Mouse (Mus musculus): ENCODE results near the gene Gdpd3.
"Not testable (repeated sequence)": the region's sequence is repeated elsewhere in the genome, so short reads cannot be mapped to it uniquely, and the experiment has no call there.

Gene Gdpd3

DNA sequence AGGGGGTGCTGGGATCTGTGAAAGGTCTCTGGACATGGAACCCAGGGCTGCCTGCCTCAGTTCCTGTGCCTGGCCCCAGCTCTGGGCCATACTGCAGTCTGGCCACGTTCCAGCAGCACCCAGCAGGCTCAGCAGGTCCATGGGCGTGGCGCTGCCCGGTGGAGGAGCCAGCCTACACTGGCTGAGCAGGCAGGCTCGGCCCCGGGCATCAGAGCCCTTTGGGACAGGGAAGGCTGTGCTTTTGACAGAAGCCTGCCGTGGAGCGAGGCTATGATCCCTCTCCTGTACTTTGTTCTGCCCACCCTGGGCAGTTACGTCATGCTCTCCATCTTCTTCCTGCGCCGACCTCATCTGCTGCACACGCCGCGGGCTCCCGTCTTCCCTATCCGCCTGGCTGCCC is at the start of gene Gdpd3:
Gene Gdpd3, plus strand, starts transcription at position 134 of the 400 bp plus-strand sequence.
- peak; percentile 72 for DNase-seq (ENCODE audit: low spot score)

DNA sequence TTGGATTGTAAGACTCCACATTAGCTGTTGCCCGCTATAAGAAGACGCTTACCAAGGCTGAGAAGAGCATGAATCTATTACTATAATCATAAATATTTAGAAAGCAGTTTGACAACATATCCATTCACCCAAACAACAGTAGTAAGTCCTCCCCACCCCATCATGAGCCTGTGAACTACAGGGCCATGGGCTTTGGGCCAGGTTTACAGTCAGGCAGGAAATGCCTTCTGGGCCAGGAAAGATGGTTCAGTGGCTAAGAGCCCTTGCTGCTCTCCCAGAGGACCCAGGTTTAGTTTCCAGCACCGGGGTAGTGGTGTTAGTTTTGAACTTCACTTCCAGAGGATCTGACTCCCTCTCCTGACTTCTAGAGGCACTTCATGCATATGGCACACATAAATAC is 48.6 kb upstream of the Gdpd3 start:
- no peak for DNase-seq (ENCODE audit: low spot score)

GRCm38 (mm10) chr7:126718787-126719337 is 47.3 kb upstream of the Gdpd3 start:
- DNase-seq (ENCODE audit: low spot score): no peak

GRCm38 (mm10) chr7:126721635-126722034 is 44.5 kb upstream of the Gdpd3 start:
- DNase-seq (ENCODE audit: low spot score): no peak

GRCm38 (mm10) chr7:126725077-126725476 is 41.1 kb upstream of the Gdpd3 start:
- no peak for DNase-seq (ENCODE audit: low spot score)

DNA sequence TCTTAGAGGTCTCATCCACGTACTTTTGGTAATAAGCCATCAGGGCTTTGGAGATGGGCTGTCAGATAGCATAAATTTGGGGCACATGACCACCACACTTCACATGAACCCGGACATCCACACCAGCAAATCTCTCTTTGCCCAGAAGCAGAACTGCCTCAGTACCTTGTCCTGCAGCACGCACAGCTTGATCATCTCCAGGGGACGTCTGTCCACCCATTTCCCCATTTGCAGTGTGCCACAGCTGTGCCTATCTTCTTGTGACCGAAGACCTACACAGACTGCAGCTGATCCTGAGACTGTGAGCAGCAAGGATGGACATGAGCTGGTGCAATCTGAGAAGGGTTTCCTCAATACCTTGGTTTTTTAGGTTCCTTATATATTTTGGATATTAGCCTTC is 40.5 kb upstream of the Gdpd3 start:
- no peak for DNase-seq (ENCODE audit: low spot score)

GRCm38 (mm10) chr7:126730256-126730789 is 35.8 kb upstream of the Gdpd3 start:
- not testable (repeated sequence) for DNase-seq (ENCODE audit: low spot score)

DNA sequence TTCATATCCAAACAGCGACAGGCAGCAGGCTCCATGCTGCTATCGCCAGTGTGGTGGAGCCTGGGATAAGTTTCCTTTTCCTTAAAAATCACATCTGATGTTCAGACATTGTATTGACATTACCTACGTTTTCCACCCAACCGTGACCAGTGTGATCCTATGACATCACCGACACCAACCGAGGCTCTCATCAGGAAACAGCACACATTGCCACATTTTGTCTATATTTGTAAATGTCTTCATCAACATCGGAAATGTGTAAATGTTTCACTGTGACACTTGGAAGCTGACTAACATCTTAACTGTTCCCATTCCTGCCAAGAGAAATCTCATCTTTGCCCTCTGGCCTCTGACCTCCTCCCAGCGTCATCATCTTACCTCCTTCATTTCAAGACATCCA is 30.0 kb upstream of the Gdpd3 start:
- DNase-seq (ENCODE audit: low spot score): no peak

GRCm38 (mm10) chr7:126739551-126739950 is 26.6 kb upstream of the Gdpd3 start:
- DNase-seq (ENCODE audit: low spot score): no peak

- no peak for DNase-seq (ENCODE audit: low spot score)
Observed at GRCm38 (mm10) chr7:126740132-126740735, 25.9 kb upstream of the Gdpd3 start.

DNA sequence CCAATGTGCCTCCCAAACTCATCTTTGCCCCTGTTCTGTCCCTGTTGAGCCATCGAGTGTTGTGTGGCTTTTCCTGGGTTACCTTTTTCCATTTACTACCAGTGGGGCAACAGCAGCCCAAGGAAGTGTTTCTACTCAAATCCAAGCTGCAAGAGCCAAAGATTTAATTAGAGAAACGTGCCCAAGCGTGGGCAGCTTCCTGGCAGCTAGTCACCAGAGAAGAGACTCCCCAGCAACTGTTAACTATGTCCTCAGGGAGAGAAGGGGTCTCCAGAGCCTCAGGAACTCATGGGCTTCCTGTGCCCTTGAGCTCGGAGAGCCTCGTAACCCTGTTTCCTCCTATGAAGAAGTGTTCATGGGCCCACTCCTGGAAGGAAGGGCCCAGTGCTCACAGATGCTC is 25.2 kb upstream of the Gdpd3 start:
- DNase-seq (ENCODE audit: low spot score): no peak

- DNase-seq (ENCODE audit: low spot score): no peak
Observed at GRCm38 (mm10) chr7:126741452-126741851, 24.7 kb upstream of the Gdpd3 start.

DNA sequence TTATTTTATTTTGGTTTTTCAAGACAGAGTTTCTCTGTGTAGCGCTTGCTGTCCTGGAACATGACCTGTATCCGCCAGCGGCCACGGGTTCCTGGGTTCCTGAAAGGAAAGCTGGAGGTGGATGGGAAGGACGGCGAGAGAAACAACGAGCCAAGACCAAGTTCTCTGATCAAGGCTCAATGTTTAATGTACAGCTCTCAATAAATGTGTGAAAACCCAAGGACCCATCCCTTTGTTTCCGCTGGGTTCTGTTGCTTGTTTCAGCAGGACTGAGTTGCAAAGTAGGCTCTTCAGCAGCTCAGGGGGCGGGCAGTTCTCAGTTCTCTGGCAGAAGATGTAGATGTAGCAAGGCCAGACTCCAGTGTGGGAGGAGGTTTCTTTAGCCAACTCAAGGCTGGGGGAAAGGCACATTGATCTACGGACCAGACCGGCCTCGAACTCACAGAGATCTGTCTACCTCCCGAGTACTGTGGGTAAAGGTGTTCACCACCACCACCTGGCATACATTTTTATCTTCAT is 24.1 kb upstream of the Gdpd3 start:
- DNase-seq (ENCODE audit: low spot score): no peak

DNA sequence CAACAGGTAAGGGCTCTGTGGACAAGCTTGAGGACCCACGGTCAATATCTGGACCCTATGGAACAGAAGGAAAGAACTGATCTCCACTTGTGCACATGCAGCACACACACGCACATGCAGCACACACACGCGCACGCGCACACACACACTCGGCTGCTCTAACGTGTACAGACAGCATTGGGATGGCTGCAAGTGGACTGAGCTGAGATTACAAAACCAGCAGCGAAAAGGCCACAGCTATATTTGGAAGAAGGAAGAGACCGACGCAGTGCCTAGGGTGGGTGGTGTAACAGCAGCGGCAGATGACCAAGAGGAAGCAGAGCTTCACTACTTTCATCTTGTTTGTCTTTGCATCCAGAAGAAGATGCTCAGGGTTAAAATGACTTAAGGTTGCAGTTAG is 20.1 kb upstream of the Gdpd3 start:
- no peak for DNase-seq (ENCODE audit: low spot score)

DNA sequence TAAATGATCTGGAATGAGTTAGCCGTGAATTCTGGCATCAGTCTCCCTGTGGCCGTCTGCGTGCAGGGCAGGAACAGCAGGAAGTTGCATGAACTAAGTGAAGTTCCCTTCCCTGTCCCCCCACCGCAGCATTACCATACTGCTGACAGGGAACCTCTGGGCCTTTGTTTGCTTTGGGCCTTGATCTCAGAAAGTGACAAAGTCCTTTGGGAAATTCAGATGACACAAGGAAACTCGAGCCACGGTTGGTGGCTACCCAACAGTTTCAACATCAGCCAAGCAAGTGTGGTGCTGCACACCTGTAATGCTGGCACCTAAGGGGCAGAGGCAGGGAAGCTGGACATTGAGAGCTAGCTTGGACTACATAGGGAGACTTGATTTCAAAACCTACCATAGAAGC is 19.3 kb upstream of the Gdpd3 start:
- no peak for DNase-seq (ENCODE audit: low spot score)

DNA sequence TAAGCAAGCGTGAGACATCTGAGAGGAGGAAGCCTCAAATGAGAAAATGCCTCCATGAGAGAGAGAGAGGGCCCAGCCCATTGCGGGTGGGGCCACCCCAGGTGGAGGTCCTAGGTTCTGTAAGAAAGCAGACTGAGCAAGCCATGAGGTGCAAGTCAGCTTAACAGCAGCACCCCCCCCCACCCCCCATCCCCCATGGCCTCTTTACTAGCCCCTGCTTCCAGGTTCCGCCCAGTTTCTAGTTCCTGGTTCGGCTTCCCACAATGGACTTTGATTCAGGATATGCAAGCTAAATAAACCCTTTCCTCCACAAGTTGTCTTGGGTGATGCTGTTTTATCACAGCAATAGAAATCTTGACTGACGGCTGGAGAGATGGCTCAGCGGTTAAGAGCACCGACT is 17.3 kb upstream of the Gdpd3 start:
- DNase-seq (ENCODE audit: low spot score): no peak

GRCm38 (mm10) chr7:126749582-126750343 is 16.4 kb upstream of the Gdpd3 start:
- DNase-seq (ENCODE audit: low spot score): no peak

DNA sequence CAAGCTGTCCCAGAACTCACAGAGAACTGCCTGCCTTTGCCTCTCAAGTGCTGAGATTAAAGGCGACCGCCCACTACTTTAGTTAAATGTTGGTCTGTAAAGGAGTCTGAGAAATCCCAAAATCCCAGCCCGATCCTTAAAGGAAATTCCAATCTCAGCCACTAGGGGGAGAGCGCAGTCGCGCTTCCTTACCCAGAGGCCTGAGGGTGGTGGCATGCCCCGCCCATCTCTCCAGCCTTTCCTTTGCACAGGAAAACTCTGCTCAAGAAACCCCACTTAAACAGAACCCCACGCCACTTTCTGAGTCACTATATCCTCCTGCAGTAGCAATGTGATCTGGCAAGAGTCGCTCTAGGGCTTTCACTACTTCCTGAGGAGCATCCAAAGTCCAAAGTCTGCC is 11.3 kb upstream of the Gdpd3 start:
- DNase-seq (ENCODE audit: low spot score): peak; percentile 83

DNA sequence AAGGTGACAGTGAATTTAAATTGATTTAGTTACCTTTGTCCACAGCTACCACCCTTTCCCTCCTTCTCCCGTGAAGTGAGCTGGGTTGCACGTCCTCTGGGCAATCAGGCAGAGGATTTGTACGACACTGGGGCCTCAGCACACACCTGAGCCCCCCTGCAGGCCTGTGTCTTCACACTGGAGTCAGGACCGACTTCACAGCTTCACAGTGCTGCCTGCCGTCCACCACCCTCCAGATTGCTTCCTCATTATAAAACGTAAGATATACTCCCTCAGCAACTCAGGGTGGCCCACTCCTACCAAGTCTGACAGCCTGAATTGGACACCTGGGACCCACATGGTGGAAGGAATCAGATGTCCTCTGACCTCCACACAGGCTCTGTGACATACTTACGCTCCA is 7.6 kb upstream of the Gdpd3 start:
- DNase-seq (ENCODE audit: low spot score): no peak

DNA sequence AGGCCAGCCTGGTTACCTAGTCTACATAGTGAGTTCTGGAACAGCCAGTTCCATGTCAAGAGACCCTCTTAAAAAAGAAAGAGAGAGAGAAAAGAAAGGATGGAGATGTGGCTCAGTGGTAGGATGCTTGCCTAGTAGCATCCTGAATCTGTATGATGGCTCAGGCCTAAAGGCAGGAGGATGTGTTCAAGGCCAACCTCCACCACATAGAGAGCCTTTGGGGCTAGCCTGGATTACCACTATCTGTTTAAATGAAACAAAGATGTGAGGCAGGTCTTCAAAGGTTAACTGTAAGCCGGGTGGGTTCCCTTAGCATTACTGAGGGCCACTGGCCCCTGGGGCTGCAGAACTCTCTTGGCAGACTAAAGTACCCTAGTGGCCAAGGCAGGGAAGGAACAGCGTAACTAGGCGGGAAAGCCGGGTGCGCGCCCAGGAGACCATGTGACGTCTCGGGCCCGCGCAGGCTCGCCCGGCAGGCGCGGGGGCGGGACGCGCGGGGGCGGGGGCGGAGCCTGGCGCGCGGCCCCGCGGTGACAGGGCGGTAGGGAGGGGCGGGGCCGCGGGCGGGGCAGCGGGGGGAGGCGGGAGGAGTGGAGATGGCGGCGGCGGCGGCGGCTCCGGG is 7.0 kb upstream of the Gdpd3 start, which contains the start of gene Mapk3:
Gene Mapk3, plus strand, starts transcription at position 552 of the 622 bp plus-strand sequence.
- DNase-seq (ENCODE audit: low spot score): peak; percentile 90

DNA sequence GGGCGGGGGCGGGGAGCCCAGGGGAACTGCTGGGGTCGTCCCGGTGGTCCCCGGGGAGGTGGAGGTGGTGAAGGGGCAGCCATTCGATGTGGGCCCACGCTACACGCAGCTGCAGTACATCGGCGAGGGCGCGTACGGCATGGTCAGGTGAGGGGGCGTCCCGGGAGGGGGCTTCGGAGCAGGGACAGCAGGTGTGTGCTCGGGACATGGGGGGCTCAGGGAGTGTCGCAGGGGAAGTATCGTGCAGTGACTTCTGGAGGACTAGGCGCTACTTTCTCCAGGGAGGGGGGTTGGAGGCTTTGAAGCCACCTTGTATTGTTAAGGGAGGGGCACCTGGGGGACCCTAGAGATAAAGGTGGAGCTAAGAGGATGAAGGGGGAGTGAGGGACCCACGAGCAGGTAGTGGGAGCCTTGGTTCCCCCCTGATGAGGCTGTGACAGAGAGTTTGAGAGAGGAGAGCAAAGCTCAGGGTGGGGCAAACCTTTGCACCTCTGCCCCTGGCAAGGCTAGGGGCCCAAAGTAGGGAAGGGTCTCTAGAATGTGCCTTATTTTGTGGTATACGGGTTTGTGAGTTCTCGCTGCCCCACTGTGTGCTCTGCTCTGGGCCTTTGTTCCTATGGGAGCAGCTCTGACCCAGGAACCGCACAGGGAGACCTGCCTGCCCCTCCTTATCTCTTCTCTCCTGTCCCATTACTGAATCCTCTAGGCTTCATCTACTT is 6.3 kb upstream of the Gdpd3 start:
- no peak for DNase-seq (ENCODE audit: low spot score)

DNA sequence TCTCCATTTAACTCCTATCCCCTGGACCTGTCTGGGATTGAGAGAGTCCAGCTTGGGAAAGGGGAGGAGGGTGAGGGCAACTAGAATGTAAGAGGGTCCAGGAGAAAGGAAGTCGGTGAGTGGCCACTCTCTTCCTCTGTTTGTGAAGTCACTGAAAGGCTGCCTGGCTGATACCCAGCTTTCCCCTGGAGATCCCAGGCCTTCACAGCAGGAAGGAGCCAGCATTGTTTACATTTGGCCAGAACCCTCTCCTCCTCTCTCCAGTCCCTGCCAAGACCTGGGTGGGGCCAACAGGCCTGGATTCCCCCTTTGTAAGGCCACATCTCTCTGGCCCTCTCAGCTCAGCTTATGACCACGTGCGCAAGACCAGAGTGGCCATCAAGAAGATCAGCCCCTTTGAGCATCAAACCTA is 5.7 kb upstream of the Gdpd3 start:
- DNase-seq (ENCODE audit: low spot score): peak; percentile 79
